Mouse (Mus musculus) thymus, postnatal 0 days (tissue): ENCODE measurements at regions not wholly inside any gene's neighbourhood (a gene's known extent, or its start where the extent isn't known, plus 50 kb on each side); places are given as distances from the start of the nearest gene placed in this dataset.
"Not testable (repeated sequence)": the region's sequence is repeated elsewhere in the genome, so short reads cannot be mapped to it uniquely, and the experiment has no call there.

ENCODE experiments used
- DNase-seq: peaks from one replicate; pipeline ENCODE4 v3.0.0-alpha.2; 2015; ENCODE audit warnings: low spot score

DNA sequence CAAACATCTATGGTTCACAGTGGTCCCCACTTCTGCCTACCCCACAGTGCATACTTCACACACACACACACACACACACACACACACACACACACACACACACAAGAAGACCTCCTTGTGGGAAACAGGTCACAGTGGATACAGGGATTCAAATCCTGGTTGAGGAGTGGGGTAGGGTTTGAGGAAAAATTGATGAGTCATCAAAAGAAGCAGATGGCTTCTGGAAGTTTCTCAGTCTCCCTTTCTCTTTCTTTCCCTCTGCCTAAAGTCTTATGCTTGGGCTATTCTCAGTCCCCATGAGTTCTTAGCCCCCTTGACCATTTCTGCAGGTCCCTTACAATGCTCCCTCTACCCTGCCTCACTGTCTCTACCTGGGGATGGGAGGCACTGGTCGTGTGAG lies 56.4 kb downstream of the Rassf10 start:
- no peak for DNase-seq

DNA sequence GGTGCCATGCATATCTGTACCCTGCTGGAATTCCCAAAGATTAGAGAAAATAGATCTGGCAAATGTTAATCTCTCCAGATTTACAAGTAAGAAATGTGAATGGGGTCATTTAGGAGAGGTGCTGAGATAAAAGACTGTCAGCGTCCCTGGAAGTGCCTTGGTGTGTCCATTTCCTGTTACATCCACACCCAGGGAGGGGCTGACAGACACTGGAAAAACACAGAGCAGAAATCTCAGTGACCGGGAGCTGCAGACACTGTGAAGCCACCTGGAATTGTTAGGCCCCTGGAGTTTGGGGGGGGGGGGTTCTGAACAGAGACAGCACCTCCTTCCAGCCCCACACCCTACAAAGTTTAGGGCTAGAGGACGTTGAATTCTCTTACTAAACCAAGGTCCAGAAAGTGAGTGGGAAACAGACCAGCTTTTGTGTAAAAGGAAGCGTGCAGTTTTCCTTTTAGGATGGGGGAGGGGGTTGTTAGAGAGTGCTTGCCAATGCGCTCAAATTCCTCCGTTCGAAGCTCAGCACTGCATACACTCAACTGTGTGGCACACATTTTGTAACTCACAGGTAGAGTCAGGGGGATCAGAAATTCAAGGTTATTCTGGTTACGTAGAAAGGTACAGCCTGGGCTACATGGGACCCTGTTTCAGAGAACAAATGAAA lies 63.5 kb downstream of the Rassf10 start:
- no peak for DNase-seq

DNA sequence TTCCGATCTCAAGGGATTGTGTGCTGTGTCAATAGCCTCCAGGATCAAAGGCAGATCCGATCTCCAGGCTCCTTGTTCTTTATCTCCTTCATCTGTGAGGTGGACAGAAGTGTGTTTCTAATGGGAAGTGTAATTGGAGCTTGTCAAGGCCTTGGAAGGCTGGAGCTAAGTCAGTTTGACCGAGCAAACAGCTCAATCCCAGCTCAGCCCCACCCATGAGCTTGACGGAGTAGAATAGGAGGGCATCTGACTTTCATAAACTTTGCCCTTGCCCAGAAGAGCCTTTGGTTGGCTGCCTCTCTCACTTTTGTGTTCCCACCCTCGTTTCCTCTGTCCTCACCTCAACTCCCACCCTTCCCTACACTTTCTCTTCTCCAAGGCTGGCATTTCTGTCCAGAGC lies 67.7 kb downstream of the Rassf10 start:
- DNase-seq: no peak

DNA sequence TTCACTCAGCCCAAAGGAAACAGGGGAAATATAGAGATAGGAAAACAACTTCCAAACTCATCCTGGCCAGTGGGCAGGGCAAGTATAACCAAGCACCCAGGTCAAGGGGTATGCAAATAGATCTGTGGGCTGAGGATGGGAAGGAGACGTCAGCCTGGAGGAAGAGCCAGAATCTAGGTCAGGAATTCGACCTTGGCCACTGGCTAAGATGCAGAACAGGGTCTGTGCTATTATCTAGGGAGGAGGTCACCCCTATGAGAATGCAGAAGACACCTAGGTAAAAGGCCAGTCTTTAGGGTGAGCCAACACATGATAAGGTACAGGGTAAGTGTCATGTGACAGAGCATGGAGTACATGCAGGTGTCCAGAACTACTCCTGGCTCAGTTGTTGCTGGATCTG lies 68.8 kb downstream of the Rassf10 start:
- no peak for DNase-seq

DNA sequence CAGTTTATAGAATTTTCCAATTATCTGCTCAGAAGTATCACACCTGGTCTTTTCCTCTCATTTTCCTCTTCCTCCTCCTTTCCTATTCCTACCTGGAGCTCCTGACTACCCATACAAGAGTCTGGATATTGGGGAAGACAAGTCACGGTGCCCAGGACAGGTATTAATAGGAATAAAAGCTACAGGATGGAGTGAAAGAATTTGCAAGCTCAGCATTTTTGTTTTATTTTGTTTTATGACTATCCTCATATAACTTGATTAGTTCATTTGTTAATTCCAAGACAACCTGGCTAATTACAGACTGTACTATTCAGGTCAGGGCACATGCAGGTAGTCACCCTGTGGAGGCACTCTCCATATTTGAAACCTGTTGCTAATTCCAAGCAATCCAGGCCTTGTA lies 72.0 kb downstream of the Rassf10 start:
- DNase-seq: no peak

DNA sequence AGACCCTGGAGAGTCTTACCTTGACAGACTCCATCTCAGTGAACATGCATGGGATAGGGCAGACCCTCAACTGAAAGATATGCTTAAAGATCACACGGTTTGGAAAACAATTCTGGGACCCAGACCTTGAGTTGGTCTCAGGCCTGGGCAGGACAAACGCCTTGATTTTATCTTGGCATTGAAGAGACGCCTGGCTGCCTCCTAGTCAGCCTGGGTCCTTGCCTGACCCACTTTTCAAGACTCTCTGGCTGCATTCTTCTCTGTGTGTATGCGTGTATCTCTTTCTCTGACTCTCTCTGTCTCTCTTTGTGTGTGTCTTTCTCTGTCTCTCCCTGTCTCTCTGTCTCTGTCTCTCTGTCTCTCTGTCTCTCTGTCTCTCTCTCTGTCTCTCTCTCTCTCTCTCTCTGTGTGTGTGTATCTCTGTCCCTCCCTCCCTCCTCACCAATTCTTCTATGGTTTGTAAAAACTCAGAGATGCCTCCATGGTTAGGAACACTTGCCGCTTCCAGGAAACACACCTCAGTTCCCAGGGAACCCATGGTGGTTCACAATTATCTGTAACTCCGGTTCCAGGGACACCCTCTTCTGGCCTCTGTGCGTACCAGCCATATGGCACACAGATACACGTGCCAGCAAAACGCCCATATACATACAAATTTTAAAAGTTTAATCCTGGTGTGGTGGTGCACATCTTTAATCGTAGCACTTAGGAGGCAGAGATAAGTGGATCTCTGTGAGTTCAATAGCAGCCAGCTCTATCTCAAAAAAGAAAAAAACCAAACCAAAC lies 72.7 kb downstream of the Rassf10 start:
- no peak for DNase-seq

DNA sequence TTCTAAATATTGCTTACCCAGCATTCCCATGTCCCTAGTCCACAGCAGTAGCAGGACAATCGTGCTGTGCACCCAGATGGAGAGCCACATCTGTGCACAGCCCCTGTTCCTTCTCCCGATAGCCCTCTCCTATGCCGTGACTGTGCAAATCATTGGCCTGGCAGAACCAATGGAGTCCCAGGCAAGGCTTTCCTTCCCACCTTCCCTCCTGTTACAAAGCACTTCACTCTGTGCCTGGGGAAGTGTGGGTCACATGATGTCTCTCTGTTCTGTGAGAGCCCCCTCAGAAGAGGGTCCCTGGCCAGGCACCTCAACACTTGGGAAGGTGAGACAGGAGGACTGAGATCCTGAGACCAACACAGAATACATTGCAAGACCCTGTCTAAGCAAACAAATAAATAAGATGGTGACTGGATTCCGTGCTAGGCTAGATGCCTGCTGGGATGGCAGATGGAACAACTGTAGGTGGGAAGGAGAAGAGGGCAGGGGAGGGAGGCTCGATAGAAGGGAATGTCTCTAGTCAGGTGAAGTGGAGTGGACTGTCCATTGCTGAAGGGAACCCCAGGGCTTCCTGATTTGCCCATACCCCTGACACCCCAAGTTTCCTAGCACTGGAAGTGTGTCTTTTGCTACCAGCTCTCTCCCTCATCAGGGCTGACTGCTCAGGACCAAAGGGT lies 73.5 kb downstream of the Rassf10 start:
- no peak for DNase-seq

DNA sequence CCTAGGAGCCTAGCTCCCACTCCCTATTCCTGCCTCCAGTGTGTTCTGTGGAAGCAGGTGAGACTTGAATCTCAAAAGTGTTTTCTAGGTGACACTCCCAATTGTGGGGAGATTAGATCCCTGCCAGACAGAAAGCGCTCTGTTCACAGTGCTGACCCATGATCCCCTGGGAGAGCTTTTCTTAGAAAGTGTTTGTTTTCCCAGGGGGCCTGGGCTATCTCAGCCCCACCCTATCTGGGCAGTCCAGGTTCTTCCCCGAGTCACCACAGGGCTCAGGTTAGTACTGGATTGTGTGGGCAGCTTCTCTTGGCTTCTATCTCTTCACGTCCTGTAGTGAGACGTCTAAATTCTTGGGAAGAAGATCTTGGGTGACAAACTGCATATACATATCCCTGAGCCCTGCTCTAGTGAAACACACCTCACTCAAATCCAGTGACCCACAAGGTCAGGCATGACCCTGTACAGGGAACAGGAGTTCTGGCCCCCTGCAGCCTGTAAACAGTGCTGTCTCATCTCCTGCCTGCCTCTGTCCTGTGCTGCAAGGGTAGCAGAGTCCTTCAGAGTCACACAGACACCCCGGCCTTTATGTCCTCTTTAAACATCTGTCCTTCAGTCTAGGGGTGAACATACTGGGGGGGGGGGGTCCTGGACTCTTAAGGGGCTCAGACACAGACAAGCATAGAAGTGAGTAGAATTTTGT lies 76.4 kb downstream of the Rassf10 start:
- no peak for DNase-seq

DNA sequence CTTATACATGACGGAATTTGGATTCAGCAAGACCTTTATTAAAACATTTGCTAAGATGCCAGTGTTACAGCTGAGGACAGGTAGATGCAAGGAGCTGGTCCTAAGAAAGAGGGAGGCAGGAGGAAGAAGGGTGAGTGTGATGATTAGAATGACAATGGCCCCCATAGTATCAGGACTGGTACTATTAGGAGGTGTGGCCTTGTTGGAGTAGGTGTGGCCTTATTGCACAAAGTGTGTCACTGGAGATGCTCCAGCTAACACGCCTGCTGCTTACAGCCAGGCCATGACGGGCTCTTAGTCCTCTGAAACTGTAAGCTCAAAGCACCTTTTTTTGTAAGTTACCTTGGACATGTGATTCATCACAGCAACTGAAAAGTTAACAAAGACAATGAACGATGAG lies 82.0 kb downstream of the Rassf10 start:
- no peak for DNase-seq

DNA sequence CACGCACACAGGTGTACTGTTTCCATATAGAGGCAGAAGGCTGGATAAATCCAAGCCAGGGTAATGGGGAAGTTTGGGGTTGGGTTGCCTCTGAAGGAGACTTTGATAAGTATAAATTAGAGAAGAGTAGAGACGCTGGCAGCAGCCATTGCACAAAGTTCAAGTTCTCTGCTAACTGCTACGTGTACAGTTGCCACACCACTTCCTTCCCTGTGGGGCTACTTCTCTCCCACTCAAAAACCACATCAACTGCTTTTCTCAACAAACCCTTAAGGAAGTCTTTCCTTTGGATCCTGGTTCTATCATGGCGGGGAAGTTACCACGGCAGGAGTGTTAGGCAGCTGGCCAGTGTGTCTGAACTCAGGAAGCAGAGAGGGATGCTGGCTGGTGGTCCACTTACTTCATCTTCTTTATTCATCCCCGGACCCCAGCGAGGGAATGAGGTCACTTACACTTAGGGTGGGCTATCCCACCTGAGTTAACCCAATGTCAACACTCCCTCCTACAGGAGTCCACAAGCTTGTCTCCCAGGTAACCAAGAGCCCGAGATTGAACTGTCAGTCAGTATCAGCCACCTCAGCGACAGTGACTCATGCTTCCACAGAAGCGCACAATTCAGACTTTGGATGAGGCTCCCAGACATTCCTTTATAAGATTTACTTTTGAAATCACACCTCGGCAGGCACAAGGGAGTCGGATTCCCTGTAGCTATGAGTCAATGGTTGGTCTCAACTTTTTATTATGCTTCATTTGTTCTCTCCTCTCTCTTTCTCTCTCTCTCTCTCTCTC lies 84.3 kb downstream of the Rassf10 start:
- no peak for DNase-seq

DNA sequence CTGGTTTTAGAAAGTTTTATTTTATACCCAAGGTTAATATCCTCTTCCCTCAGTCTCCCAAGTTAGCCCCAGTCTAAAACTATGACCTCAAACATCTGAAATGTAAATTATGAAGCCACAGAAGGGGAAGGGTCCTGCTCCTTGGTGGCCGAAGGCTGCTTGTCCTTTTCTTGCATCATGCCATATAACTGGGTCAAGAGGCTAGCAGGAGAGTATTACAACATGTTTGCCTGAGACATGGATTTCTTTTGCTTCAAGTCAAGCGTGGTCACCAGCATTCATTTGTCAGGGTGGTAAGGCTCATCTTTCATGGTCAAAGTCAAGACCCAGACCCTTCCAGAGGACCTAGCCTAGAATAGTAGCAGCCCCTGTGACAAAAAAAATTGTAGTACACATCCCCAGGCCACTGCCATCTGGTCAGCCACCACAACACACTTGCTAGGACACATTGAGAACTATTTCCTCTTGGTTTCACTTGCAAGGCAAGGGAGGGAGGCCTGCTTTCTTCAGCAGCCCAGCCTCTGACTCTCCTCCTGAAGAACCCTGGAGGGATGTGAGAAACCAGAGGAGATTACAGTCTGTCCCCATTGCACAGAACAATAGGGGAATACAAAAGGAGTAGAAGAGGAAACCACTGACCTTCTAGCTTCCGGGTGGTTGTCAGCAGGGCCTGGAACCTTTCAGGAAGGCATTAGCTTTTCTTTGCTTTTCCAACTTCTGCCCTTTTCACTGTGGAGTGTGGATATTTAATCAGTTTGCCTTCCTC lies 85.3 kb downstream of the Rassf10 start:
- no peak for DNase-seq

DNA sequence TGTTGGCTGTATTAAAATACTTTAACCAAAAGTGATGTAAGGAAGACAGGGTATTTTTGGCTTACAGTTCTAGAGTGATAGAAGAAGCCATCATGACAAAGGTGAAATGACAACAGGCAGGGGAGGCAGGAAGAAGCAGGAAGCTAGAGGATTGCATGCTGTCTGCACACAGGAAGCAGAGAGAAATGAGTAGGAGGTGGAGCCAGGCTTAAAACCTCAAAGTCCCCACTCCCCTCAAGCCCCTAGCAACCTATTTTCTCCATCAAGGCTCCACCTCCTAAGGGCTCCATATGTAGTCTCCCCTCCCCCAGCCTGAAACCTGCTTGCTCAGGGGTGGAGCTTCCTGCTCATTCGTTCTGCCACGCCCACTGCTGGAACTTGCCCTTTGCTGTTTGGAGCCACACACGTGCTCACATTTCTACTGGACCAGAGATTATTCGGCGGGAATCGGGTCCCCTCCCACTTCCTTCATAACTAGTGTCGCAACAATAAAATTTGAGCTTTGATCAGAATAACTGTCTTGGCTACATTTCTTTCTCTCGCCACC lies 91.9 kb downstream of the Rassf10 start:
- DNase-seq: not testable (repeated sequence)

DNA sequence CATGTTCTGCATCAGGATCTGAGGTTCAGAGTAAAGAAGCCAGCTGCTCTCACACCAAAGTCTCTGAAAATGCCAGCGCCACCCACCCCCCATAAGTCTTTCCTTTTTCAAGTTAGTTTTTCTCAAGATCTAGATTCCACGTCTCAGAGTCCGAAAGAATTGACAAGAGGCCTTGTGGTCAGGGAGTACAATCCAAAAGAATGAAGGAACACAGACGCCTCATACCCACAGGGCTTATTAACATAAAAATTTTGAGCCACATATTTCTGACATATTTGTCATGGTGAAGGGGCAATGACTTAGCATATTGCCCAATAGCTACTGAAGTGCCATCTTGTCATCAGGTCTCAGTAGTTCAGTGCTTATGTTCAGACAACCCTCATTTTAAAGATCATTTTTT lies 92.6 kb downstream of the Rassf10 start:
- no peak for DNase-seq

DNA sequence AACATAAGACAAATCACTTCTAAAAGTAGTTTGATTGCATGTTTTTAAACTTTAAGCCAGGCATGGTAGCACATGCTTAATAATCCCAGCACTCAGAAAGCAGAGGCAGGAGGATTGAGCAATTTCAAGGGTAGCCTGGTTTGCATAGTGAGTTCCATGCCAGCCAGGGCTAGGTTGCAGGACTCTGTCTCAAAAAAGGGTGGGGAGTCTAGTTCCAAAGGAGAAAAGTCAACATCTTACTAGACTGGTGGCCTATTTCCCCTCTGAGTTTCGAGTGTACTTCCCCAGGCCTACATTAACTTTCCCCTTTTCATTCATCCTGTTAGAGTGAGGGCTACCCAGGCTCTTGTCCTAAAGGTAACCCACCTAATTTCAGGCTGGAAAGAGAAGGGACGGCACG lies 93.8 kb downstream of the Rassf10 start:
- DNase-seq: no peak

DNA sequence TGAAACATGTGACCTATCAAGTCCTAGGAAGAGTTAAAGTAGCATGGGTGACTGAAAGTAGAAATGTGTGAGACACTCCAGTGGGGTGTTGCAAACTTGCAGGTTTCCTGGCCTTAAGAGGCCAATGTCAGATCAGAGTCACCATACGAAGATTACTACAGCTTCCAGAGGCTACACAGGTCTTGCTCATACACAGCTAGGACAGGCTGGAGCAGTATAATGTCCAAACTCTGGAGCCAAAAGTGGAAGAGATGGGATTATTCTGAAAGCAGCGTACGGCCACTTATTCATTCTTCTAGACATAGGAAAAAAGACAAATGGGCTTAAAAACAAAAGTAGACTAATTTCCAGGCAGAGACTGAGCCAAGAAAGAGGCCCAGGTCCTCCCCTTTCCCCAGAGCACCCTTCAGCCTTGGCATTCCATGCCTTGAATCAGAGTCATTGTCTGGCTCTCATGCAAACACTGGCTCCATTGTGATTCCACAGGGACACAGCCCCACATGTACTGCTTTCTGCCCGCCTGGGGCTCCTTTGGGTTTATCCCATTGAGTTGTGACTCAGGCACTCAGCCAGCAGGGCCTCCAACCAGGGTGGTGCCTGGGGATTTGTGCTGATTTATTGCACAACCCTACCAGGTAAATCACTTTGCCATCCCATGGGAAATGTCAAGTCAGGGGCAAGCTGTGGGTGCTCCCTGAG lies 94.5 kb downstream of the Rassf10 start:
- no peak for DNase-seq

DNA sequence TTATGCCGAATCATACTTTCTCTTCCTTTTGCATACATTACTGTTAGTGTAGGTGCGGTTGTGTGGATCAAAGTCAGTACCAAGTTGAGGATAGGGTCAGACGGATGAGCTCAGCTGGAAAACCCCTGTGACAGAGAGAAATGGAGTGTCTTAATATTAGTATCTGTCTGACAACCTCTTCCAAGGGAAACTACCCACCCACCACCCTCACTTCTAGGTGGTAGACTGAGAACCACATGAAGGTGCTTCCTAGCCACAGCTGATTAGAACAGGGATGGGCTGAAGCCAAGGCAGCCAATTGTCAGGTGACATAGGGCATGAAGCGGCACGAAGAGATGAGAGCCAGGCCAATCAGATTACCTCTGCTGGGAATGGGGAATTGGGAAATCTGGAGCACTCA lies 95.7 kb downstream of the Rassf10 start:
- no peak for DNase-seq

DNA sequence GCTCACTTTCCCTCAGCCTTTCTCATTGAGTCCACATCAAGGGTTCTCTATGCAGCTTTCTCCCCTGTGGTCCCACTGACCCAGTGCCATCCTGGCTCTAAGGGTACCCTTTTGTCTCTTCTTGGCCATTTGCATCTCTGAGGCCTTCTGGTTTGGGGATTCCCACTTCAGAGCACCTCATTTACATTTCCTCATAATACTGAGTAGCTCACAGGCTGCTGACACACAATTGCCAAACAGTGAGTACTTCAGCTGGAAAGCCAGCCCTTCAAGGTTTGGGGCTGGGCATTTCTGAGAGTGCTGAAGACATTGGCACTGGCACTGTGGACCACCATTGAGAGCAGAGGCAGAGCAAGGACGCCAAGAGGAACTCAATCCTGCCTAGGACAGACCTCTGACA lies 99.2 kb downstream of the Rassf10 start:
- no peak for DNase-seq

DNA sequence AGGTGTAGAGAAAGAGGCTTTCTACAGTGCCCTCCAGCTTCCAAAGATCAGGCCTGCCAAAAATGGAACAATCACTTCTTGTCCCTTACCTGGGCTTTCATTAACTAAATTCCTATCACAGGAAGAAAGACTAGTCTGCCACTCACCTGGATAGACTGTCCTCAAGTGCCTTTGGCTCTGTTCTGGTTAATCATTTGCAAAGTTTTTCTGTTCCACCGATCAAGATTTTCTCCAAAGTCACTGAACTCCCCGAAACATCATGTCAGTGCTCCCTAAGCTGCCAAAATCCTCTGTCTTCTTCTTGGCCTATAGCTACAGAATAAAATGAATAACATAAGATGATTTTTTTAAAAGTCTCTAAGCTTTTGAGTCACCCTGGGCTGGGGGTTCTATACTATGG lies 102.7 kb downstream of the Rassf10 start:
- no peak for DNase-seq

DNA sequence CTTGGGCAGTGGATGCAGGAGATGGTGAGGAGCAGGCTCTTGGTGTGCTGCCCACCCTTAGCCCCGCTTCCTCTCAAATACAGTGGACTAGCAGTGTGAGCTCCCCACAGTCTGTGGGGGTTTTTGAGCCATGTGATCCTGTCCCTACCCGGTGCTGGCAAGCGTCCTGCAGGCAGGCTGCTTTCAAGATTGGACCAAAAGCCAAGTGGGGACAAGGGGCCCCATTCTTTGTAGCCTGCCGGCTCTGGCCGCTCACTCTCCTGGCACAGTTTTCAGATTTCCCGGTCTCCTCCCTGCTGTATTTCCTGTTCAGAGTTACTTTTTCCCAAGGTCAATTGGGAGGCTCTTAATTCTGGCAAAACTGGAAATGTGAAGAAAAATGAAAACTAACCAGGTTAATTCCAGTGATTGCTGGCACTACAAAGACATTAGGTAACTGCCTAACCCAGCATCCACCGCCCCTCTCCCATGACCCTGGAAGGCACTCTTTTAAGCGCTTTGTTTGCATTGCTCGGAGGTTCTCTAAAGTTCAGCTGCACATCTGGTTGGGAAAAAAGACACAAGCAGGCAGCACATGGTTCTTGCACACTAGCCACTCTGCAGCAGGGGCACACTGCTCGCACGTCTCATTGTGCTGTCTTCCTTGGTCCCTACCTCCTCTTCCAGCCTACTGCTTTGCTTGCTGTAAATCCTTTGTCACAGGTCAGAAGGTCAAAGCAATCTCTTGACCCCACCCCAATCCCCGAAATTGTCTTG lies 105.6 kb downstream of the Rassf10 start:
- DNase-seq: no peak
